Mouse (Mus musculus) skeletal muscle tissue, adult 2 months (tissue): Measurements from ENCODE around the gene Gm5431.
"Not testable (repeated sequence)": the region's sequence is repeated elsewhere in the genome, so short reads cannot be mapped to it uniquely, and the experiment has no call there.

Experiments
- DNase-seq: peaks from one replicate; pipeline ENCODE4 v3.0.0-alpha.2; 2012; ENCODE audit warnings: low read depth, low spot score

Gene Gm5431

GRCm38 (mm10) chr11:48871201-48871772 is 30.7 kb downstream of the Gm5431 start, which contains the start of gene Irgm1:
Irgm1 (minus strand) TSS chr11:48871683.
- DNase-seq = peak; percentile 57

DNA sequence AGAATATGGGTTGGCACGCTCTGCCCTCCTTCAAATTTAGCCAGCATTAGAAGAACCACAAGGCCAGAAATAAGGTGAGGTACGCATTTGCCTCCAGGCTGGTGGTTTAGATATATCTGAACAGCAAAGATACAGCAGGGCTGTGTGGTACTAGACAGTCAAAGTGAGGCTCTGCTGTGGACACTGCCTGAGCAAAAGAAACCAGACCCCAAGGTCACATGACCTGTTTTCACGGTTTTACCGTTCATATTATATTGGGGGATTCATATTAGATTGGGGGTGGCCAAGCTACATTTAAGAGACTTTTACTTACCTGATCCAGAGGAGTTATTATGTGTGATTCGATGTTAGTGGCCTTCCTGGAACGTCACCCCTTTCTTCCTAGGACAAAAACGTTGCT is 31.2 kb downstream of the Gm5431 start:
- no peak for DNase-seq

DNA sequence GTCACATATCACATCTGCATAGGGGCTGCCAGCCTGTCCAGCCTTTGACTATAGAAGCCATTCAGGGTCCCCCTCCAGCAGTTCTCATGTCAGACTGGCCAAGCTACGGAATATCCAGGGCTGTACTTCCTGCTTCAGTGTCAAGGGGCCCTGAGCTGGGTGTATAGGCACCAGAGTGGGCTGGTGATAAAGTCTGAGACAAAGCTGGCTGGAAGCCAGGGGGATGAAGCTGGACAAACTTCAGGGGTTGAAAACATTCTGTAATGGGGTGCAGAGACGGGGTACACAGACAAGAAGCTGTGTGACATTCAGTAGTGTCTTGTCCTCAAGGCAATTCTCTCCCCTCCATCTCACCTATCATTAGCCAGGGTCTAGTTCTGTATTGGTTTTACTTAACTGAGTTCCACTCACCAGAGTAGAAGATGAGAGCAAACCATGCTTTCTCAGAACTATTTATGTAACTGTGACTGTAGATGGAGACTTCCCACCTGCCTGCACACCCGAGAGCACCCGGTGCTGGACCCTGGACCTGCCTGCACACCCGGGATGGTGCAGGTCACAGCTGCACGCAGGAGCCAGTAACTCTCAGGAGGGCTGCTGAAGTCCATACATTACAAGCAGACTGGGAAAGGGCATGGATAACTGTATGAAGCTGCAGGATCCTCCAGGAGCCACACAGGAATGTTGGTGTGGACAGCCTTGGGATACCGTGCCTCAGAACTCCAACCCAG is 32.5 kb downstream of the Gm5431 start:
- no peak for DNase-seq

- DNase-seq = no peak
These were observed 35.5 kb downstream of the Gm5431 start for GRCm38 (mm10) chr11:48866481-48866880.

- no peak for DNase-seq
These were observed 38.2 kb downstream of the Gm5431 start for GRCm38 (mm10) chr11:48863808-48864207.

- no peak for DNase-seq
These were observed 39.2 kb downstream of the Gm5431 start for GRCm38 (mm10) chr11:48862784-48863319.

DNA sequence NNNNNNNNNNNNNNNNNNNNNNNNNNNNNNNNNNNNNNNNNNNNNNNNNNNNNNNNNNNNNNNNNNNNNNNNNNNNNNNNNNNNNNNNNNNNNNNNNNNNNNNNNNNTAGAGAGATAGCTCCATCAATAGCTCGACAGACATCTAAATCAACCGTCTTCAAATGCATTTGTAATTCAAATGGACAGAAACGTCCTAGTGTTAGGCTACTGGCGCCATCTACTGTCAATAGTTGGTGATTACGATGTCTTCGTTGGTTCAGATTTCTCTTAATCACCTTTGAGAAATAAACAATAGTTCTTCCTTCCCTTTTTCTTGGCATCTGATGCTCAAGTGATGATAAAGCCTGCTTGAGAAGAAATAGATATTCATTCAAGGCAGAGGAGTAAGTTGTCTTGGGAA is 43.0 kb downstream of the Gm5431 start:
- no peak for DNase-seq

- peak; percentile 90 for DNase-seq
These were observed 48.4 kb downstream of the Gm5431 start for GRCm38 (mm10) chr11:48853474-48854180.

GRCm38 (mm10) chr11:48852624-48853473 is 49.2 kb downstream of the Gm5431 start:
- DNase-seq = no peak

DNA sequence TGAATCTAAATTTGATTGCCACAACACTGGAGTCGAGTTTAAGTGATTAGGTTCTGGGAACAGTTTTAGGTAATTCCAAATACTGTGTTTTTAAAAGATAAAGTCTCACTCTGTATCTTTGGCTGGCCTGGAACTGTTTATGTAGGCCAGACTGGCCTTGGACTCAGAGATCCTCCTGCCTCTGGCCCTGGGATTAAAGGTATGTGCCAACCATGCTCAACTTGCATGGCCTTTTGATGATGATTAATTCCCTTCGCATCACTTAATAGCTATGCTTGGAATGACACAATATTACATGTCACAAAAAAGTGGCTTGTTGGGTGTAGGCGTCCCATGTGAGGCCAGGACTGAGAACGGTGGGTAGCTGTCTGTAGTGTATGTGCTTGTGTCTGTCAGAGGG is 49.8 kb downstream of the Gm5431 start:
- no peak for DNase-seq

DNA sequence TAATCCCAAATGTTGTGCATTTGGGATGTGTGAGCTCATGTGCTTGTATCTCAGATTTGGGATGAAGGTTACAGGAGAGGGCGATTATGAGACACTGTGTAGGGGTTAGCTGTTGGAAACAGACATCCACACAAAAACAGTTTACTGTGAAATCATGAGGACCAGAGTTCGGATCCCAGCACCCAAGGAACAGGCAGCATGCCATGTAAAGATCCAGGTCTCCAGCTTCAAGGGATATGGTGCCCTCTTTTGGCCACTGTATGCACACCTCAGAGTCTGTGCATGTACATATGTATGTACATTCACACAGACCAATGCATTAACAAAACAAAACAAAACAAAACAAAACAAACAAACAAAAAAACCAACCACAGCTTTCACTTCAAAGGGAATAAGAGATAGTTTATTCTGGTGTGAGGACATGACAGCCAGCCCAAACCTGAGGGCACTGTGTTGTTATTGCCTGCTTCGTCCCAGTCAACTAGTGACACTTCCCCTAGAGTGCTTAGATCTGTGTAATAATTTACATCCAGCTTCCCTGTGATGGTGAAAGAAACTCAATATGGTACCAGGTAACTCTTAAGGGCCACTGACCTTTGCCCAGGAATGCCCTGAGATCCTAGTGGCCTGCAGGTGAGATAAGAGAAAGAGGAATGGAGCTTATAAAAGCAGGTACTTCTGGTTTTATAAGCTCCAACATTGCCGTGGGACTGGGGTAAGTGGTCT is 50.6 kb downstream of the Gm5431 start:
- DNase-seq = no peak

- no peak for DNase-seq
These were observed 51.8 kb downstream of the Gm5431 start for GRCm38 (mm10) chr11:48850240-48850639.

GRCm38 (mm10) chr11:48846881-48847280 is 55.1 kb downstream of the Gm5431 start:
- no peak for DNase-seq

GRCm38 (mm10) chr11:48846362-48846761 is 55.7 kb downstream of the Gm5431 start:
- not testable (repeated sequence) for DNase-seq

- DNase-seq = no peak
These were observed 56.7 kb downstream of the Gm5431 start for GRCm38 (mm10) chr11:48845244-48845815.

DNA sequence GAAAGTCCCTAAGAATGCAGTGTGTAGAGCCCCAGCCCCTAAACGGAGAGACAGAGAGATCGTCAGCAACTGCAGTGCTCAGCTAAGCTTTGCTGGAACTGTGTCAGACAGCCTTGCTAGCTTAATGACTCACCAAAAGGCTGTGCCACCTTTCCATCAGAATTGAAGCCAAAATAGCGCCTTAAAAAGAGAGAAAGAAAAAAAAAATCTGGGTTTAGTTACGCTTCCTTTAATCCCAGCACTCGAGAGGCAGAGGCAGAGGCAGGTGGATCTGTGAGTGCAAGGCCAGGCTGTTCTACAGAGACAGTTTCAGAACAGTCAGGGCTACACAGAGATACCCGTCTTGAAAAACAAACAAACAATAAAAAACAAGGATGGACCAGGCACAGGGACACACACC is 57.7 kb downstream of the Gm5431 start:
- DNase-seq = peak; percentile 42

DNA sequence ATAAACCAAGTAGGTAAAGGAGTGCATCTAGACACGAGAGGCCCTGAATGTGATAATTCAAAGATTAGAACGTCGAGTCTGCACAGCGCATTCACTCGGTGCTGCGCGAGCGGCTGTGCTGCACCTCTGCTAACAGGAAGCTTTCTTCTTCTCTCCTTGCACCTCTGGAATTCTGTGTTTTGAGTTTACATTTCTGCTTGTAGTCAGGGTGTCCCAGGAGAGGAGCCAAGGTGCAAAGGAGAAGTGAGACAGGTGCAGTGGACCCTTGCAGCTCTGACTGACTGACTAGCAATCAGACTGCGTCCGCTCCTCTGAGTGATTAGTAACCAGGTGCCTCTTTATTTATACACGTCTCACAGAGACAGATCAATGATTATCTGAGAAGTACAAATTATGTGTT is 58.8 kb downstream of the Gm5431 start:
- no peak for DNase-seq

DNA sequence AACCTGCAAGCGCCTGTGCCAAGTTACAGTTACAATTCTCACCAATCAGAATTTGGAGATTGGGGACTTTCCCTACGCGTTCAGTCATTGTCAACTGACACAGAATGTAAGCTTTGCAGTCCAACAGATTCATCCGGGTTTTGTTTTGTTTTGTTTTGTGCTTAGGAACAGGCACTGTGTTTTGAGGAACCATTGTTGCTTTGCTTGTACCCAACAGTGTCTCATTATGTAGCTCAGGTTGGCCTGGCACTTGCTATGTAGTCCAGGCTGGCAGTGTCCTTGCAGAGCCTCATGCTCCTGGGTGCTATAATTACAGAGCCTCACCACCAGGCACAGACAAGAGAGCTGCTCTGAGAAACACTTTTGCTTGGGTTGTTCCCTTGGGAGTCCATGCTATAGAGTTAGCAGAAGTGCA is 59.6 kb downstream of the Gm5431 start:
- no peak for DNase-seq

- no peak for DNase-seq
These were observed 60.8 kb downstream of the Gm5431 start for GRCm38 (mm10) chr11:48841213-48841612.

DNA sequence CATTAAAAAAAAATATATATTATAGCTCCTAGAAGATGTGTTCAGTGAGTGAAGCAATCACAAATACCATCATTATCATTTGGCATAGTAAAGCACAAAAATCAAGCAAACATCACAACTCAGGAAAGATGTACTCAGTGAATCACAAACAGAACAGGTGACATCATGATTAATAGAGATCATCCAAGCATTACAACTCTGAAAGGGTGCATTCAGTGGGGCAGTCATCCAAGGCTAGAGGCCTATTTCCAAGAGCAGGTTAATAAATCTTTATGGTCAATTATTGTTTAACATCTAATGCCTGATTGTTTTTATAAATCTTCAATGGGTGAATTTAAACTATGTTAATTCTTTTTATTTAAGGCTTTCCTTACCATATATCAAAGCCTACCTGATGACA is 61.2 kb downstream of the Gm5431 start:
- no peak for DNase-seq
